In genomic region chr19:18418548-18418947, GRCm38 (mm10) we compare ENCODE assay signal across 18 mouse cellular contexts.
DNase-seq lines count a peak whose midpoint lies in the region; ATAC-seq and TF ChIP-seq lines count a peak whose summit lies in the region.
"Had no signal": no experiment of that assay in that cellular context is flagged by ENCODE, and none has a peak within 500 bp of the region (broad histone marks: within the 10 kb centered on the region; RNA-seq: fewer than 3 reads in every experiment).

No protein-coding gene starts in this region.

- H3K9ac ChIP-seq in heart, embryonic 12.5 days = no peak overlapping the region
- H3K9ac ChIP-seq: embryonic facial prominence, embryonic 12.5 days; heart, embryonic 15.5 days; hindbrain, embryonic 13.5 days; intestine, embryonic 15.5 days had no signal

- H3K4me3 ChIP-seq in heart, embryonic 12.5 days = no peak overlapping the region
- H3K4me3 ChIP-seq: embryonic facial prominence, embryonic 12.5 days; heart, embryonic 15.5 days; hindbrain, embryonic 13.5 days; intestine, embryonic 15.5 days had no signal

- no peaks in the 10 kb centered on the region for H3K27me3 ChIP-seq in heart, embryonic 12.5 days (replicated peaks)
- H3K27me3 ChIP-seq: embryonic facial prominence, embryonic 12.5 days; heart, embryonic 15.5 days; hindbrain, embryonic 13.5 days; intestine, embryonic 15.5 days had no signal

- intact Hi-C loops in left cerebral cortex, postnatal 14 days (cut with DNase I) = no loop called here
- intact Hi-C loops in left cerebral cortex, postnatal 10 days (cut with DNase I) = no loop called here

- H3K9me3 ChIP-seq in heart, embryonic 12.5 days (replicated peaks) = no peaks in the 10 kb centered on the region
- H3K9me3 ChIP-seq: embryonic facial prominence, embryonic 12.5 days; heart, embryonic 15.5 days; hindbrain, embryonic 13.5 days; intestine, embryonic 15.5 days had no signal

- H3K36me3 ChIP-seq in heart, embryonic 12.5 days = no peaks in the 10 kb centered on the region
- H3K36me3 ChIP-seq: embryonic facial prominence, embryonic 12.5 days; heart, embryonic 15.5 days; hindbrain, embryonic 13.5 days; intestine, embryonic 15.5 days had no signal

- peak; percentile 6 for DNase-seq in cerebellum, adult 9-11 months
- DNase-seq in heart, adult 11 months = peak; percentile 89
- DNase-seq in left cerebral cortex, postnatal 14 days (ENCODE audit: low spot score in 2 of 2) = peak; percentile 28 to 34
- no peak for DNase-seq in left cerebral cortex, postnatal 10 days (ENCODE audit: extremely low spot score in 1 of 2, low spot score in 2 of 2)
- peak; percentile 2 for DNase-seq in brain, embryonic 14.5 days (ENCODE audit: low read depth)
- no peak for DNase-seq in testis, postnatal 10 days (ENCODE audit: low spot score)
- DNase-seq: gastrocnemius, postnatal 14 days; layer of hippocampus, postnatal 36 days; lung, adult 2 months had no signal

- WGBS in heart, embryonic 12.5 days = 78% methylated on average over 6 of the region's 6 CpGs

- no peak for TF ChIP-seq POLR2A in brain, embryonic 14.5 days (IDR thresholded peaks at IDR 0.05; ENCODE audit: borderline replicate concordance, extremely low read depth, insufficient read depth, insufficient read length, poor library complexity, severe bottlenecking)

- H3K4me1 ChIP-seq in heart, embryonic 12.5 days (replicated peaks) = 0 out of 2 replicates have a peak, but pooled peaks cover 4% of the 10 kb centered on the region
- H3K4me1 ChIP-seq: heart, embryonic 15.5 days; hindbrain, embryonic 13.5 days; intestine, embryonic 15.5 days had no signal

- H3K27ac ChIP-seq in heart, embryonic 12.5 days (ENCODE audit: poor library complexity, severe bottlenecking) = no peak overlapping the region
- H3K27ac ChIP-seq: embryonic facial prominence, embryonic 12.5 days; heart, embryonic 15.5 days; hindbrain, embryonic 13.5 days; intestine, embryonic 15.5 days; macrophage had no signal

- no peak for TF ChIP-seq CTCF in brain, embryonic 14.5 days (IDR thresholded peaks at IDR 0.05; ENCODE audit: borderline replicate concordance, extremely low read depth, insufficient read depth, insufficient read length)

- H3K4me2 ChIP-seq in heart, embryonic 12.5 days = no peak overlapping the region
- H3K4me2 ChIP-seq: embryonic facial prominence, embryonic 12.5 days; heart, embryonic 15.5 days; hindbrain, embryonic 13.5 days; intestine, embryonic 15.5 days; midbrain, embryonic 11.5 days had no signal

- no peak for ATAC-seq in cerebellum, adult (ENCODE audit: insufficient number of reproducible peaks, low FRiP score, low TSS enrichment)
- ATAC-seq in heart, embryonic 12.5 days (ENCODE audit: insufficient number of reproducible peaks, low FRiP score) = no peak
- ATAC-seq: forebrain, embryonic 16.5 days; intestine, embryonic 15.5 days had no signal

Comparison
In these comparisons a context has a peak if more than half of its experiments do, and no peak if none do; other contexts are left out.
1. DNase-seq: peak in cerebellum, adult 9-11 months (single experiment), heart, adult 11 months (single experiment), left cerebral cortex, postnatal 14 days (2 of 2) and brain, embryonic 14.5 days (single experiment); none in left cerebral cortex, postnatal 10 days (0 of 2) and testis, postnatal 10 days (single experiment).